Mouse (Mus musculus) ovary, postnatal 36 days (tissue): ENCODE results near the gene Hoxa5.
A peak's percentile ranks its signal among the peaks of the same experiment; 100 is the strongest.

Source experiments
- DNase-seq: peaks from one replicate; pipeline ENCODE4 v3.0.0; 2022; ENCODE audit warnings: low spot score, mixed read lengths

Hoxa5 gene

GRCm38 (mm10) chr6:52163366-52164031 lies 40.9 kb downstream of the Hoxa5 start:
- DNase-seq, result no peak

DNA sequence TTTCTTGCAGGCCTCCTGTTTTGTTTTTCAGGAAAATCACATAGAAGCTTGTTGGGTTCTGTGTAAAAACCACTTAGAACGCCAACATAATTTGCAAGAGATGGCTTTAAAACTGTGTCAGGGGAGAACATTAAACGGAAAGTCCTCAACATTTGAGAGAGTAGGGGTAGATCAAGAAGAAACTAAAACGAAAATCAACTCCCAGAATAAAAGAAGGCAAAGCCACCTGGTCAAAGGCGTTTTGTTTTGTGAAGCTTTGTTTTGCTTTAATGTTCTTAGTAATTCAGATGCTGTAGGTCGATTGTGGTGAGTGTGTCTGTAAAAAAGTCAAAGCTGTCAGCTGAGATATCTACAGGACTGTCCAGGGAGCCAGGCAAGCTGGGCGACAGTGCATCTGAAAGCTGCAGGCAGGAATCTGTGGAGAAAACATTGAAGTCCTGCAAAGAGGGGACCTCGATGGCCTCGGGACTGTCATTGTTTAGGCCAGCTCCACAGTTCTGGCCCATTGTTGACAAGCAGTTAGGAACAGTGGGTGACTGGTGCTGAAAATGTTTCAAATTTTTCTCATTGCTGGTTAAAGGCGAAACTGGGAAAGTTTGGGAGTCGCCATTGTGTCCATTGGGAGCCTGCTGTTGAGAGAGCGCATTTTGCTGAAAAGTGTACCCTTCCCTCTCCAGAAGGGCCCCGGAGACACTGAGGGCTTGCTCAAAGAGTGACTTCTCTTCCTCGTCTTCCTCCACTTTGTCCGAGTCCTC lies 41.6 kb downstream of the Hoxa5 start:
- no peak for DNase-seq

GRCm38 (mm10) chr6:52162093-52162380 lies 42.4 kb downstream of the Hoxa5 start:
- DNase-seq, result no peak

- no peak for DNase-seq
These were observed 42.9 kb downstream of the Hoxa5 start for GRCm38 (mm10) chr6:52161336-52162092.

DNA sequence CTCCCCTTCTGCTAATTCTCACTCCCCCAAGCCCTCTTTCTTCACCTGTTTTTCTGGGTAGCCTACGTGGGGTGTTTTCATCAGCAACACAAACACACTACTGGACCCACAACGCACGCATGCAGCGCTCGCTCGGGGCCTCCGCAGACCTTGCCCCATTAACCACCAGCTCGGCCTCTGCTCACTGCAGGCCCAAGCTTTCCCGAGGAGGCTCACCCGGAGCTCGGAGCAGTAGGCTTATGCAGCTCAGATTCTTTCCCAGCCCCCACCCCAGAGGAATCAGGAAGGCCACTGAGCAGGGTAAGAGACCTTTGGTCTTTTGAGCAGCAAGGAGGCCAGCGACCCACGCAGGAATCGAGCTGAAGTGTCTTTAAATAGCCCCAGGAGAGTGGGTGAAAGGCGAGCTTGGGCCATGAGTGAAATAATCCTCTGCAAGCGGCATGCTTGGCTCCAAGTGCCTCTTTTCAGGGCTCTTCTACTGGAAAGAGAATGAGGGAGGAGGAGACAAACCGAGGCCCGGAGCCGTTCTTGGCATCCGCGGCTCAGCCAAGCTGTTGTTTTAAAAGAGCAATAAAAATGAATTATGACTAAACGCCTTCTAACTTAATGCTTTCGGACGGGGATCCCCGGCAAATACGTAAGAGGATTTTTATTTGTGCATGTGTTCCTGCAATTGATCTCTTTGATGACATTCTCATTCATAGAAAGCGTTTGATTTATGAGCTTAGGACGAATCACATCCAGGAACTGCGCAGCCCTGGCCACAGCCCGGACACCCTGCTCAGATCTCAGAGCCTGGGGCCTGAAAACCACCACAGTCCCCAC lies 43.7 kb downstream of the Hoxa5 start:
- peak; percentile 41 for DNase-seq

DNA sequence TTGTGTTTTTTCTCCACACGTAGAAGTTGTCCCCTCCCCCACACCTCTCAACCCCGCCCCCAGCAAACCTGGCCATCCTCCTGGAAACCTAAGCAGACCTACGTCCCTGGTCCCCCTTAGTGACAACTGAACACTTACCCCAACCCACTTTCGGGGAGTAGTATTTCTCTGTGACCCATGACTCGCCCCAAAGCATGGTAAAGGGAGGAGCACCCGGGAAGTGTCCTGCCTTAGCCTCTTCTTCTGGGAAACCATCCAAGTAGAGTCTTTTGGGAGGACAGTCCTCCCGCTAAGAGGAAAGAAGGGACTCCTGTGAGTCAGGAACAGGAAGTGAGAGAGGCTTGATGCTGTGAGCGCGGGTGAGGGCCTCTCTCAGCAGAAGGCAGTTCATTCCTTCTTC lies 44.4 kb downstream of the Hoxa5 start:
- DNase-seq, result no peak

- peak; percentile 18 for DNase-seq
These were observed 45.1 kb downstream of the Hoxa5 start for GRCm38 (mm10) chr6:52159164-52159761.

GRCm38 (mm10) chr6:52158276-52159051 lies 45.9 kb downstream of the Hoxa5 start, which contains the start of gene Hoxa1:
Hoxa1 (minus strand) TSS chr6:52158317.
- peak; percentile 59 for DNase-seq

DNA sequence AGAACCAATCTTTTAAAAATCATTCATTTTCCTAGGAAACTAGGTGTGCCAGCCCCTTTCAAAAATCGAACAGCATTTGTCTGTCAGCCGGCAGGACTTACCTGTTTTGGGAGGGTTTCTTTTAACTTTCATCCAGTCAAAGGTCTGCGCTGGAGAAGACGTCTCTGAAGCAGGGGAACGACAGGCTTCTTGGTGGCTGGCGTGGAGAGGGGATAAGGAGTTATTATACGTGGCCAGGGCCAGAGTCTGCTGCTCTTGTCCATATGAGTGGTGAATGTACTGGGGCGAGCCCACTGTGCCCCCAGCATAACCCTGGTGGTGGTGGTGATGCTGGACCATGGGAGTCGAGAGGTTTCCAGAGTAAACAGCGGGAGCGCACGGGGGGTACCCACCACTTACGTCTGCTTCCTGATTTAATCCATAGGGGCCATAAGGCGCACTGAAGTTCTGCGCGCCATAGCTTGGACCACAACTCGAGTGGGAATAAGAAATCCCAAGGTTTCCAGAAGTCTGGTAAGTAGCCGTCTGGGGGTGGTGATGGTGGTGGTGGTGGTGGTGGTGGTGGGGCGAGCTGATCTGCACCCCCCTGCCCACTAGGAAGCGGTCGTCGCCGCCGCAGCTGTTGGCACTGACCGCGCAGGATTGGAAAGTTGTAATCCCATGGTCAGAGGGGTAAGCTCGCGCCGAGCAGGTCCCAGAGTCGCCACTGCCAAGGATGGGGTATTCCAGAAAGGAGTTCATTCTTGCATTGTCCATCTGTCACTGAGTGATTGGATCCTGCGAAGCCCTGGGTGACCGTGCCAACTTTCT lies 46.7 kb downstream of the Hoxa5 start:
- no peak for DNase-seq

GRCm38 (mm10) chr6:52156551-52157200 lies 47.7 kb downstream of the Hoxa5 start:
- no peak for DNase-seq

GRCm38 (mm10) chr6:52155471-52155870 lies 48.9 kb downstream of the Hoxa5 start:
- no peak for DNase-seq

DNA sequence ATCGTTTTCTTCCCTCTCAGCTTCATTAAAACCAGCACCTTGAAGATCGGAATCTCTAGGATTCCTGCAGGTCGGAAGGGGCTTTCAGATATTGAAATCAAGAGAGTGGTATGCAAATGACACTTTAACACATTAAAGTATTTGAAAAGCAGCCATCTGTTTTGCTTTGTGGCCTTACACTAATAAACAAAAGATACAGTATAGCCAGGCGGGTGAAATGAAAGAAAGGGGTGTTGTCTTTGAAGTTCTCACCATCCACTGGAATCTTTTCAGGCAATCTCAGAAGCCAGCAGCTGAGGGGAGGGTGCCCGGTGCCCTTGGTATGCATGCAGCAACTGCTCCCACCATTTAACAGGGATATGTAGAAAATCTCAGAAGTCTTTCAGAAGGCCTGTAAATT lies 50.3 kb downstream of the Hoxa5 start:
- DNase-seq, result no peak

DNA sequence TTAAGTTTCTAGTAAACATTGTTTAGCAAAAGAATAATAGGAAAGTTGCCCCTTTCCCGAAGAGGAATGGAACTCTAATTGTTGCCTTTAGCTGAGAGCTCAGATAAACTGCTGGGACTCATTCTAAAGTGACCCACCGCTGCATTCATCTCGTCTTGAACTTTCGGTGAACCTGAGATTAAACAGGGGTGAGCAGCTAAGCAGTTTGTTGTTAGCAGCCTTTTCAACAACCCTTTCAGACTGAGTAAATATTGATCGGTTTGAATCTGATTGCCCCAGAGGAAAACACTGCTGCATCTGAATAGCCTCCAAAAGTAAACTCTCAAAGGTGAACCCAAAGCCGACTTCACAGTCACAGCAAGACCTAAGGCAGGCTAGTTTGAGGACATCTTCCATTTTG lies 51.1 kb downstream of the Hoxa5 start:
- DNase-seq, result no peak

GRCm38 (mm10) chr6:52152226-52153193 lies 51.9 kb downstream of the Hoxa5 start:
- no peak for DNase-seq
